9 mouse cellular contexts compared by ENCODE assay signal in the genomic region with DNA sequence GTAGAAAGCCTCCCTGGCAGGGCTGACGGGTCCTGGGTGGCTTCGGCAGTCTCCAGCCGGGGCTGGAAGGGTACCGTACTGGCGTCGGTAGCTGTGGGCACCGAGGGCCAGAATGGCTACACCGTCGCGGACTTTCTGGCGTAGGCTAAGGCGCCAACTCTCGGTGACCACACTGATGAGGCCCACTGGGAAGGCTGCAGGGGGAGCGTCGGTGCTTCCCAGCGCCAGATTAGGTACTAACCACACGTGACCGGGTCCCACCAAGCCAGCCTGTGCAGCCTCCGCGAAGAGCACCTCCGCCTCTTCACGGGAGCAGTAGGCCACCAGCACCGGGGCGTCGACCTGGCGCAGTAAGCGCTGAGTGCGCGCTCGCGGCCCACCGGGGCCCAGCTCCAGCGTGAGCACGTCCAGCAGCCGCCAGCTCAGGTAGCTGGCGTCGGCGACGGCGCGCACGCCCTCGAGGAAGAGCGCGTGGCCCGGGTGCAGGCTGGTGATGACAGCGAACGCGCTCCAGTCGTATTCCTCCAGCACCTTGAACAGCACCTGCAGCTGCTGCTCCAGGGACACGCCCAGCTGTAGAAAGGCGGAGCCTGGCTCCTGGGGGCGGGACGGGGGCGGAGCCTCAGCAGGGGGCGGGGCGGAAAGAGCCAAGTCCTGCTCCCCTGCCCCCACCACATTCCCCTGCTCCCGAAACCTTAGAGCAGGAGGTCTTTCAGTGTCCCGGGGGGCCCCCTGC. TPM values are rescaled to one million over a fixed set of nuclear protein-coding genes. Genes with fewer than 3 reads are reported as not detected.
DNase-seq lines count a peak whose midpoint lies in the region; ATAC-seq and TF ChIP-seq lines count a peak whose summit lies in the region.
"Had no signal": no experiment of that assay in that cellular context is flagged by ENCODE, and none has a peak within 500 bp of the region (broad histone marks: within the 10 kb centered on the region; RNA-seq: fewer than 3 reads in every experiment).

No protein-coding gene starts in this region.

- no peak for TF ChIP-seq EP300 in heart, adult 2 months (IDR thresholded peaks at IDR 0.05; ENCODE audit: insufficient read depth, low read depth, low read length)

- ATAC-seq in embryonic facial prominence, embryonic 11.5 days (replicated peaks; ENCODE audit: insufficient number of reproducible peaks, low FRiP score, low TSS enrichment, low read depth): no peak
- peak; percentile 69 for ATAC-seq in intestine, postnatal 0 days
- ATAC-seq in midbrain, embryonic 11.5 days (ENCODE audit: low FRiP score): no peak

- peaks cover 100% of the 10 kb centered on the region for H3K27me3 ChIP-seq in heart, embryonic 10.5 days (ENCODE audit: insufficient read depth, poor library complexity, severe bottlenecking)
- peaks cover 5% of the 10 kb centered on the region for H3K27me3 ChIP-seq in heart, adult 2 months (ENCODE audit: control insufficient read depth, insufficient read depth, low read length)
- H3K27me3 ChIP-seq in embryonic facial prominence, embryonic 11.5 days (ENCODE audit: control insufficient read depth, insufficient read depth, low read length): peaks cover 32% of the 10 kb centered on the region
- peaks cover 47% of the 10 kb centered on the region for H3K27me3 ChIP-seq in intestine, postnatal 0 days (replicated peaks; ENCODE audit: control insufficient read depth, insufficient read depth, low read length)
- peaks cover 45% of the 10 kb centered on the region for H3K27me3 ChIP-seq in midbrain, embryonic 11.5 days (ENCODE audit: control insufficient read depth, insufficient read depth, low read length)

- peaks cover 18% of the 10 kb centered on the region for H3K4me1 ChIP-seq in heart, embryonic 10.5 days
- H3K4me1 ChIP-seq in heart, adult 2 months (ENCODE audit: control insufficient read depth, insufficient read depth, low read length): no peaks in the 10 kb centered on the region
- H3K4me1 ChIP-seq in embryonic facial prominence, embryonic 11.5 days (ENCODE audit: control insufficient read depth, insufficient read depth, low read length): no peaks in the 10 kb centered on the region
- no peaks in the 10 kb centered on the region for H3K4me1 ChIP-seq in intestine, postnatal 0 days (replicated peaks; ENCODE audit: control insufficient read depth, insufficient read depth, low read length)
- peaks cover 6% of the 10 kb centered on the region for H3K4me1 ChIP-seq in midbrain, embryonic 11.5 days (ENCODE audit: control insufficient read depth, insufficient read depth, low read length)

- TF ChIP-seq CTCF in heart, adult 2 months (IDR thresholded peaks at IDR 0.05): no peak
- no peak for TF ChIP-seq CTCF in intestine, postnatal 0 days (IDR thresholded peaks at IDR 0.05; ENCODE audit: low read depth)
- TF ChIP-seq CTCF in layer of hippocampus, adult 2 months (conservative IDR thresholded peaks at IDR 0.05): no peak

- TF ChIP-seq POLR2A in heart, adult 2 months (IDR thresholded peaks at IDR 0.05; ENCODE audit: insufficient read depth, low read depth, low read length): no peak

- no peaks in the 10 kb centered on the region for H3K36me3 ChIP-seq in heart, embryonic 10.5 days
- no peaks in the 10 kb centered on the region for H3K36me3 ChIP-seq in heart, adult 2 months (ENCODE audit: control insufficient read depth, insufficient read depth, low read length)
- no peaks in the 10 kb centered on the region for H3K36me3 ChIP-seq in embryonic facial prominence, embryonic 11.5 days (replicated peaks; ENCODE audit: control insufficient read depth, insufficient read depth, low read depth, low read length)
- no peaks in the 10 kb centered on the region for H3K36me3 ChIP-seq in intestine, postnatal 0 days (ENCODE audit: control insufficient read depth, insufficient read depth)
- H3K36me3 ChIP-seq in midbrain, embryonic 11.5 days (ENCODE audit: control insufficient read depth, insufficient read depth, low read length): no peaks in the 10 kb centered on the region

- no peak overlapping the region for H3K9ac ChIP-seq in heart, adult 2 months (ENCODE audit: low read depth, low read length)
- H3K9ac ChIP-seq in embryonic facial prominence, embryonic 11.5 days (replicated peaks; ENCODE audit: low read length): no peak overlapping the region
- H3K9ac ChIP-seq in intestine, postnatal 0 days (ENCODE audit: low read depth, low read length): no peak overlapping the region
- no peak overlapping the region for H3K9ac ChIP-seq in midbrain, embryonic 11.5 days (ENCODE audit: low read length)

- no peaks in the 10 kb centered on the region for H3K9me3 ChIP-seq in heart, embryonic 10.5 days
- H3K9me3 ChIP-seq in embryonic facial prominence, embryonic 11.5 days (replicated peaks; ENCODE audit: control insufficient read depth, low read length): no peaks in the 10 kb centered on the region
- no peaks in the 10 kb centered on the region for H3K9me3 ChIP-seq in intestine, postnatal 0 days (ENCODE audit: control insufficient read depth)
- no peaks in the 10 kb centered on the region for H3K9me3 ChIP-seq in midbrain, embryonic 11.5 days (ENCODE audit: control insufficient read depth, low read length)

- intact Hi-C loops in heart, adult 2 months (cut with DNase I): no loop called here

- H3K4me2 ChIP-seq in embryonic facial prominence, embryonic 11.5 days (ENCODE audit: low read depth, low read length): peak overlapping the region; percentile 19
- H3K4me2 ChIP-seq in intestine, postnatal 0 days (replicated peaks; ENCODE audit: low read depth): 0 out of 2 replicates have a peak overlapping the region, but pooled peaks have one; percentile 2
- H3K4me2 ChIP-seq in midbrain, embryonic 11.5 days: peak overlapping the region; percentile 25

- H3K79me2 ChIP-seq in heart, adult 2 months (replicated peaks; ENCODE audit: control insufficient read depth, insufficient read depth, low read length): no peaks in the 10 kb centered on the region

- no peak for DNase-seq in heart, embryonic 10.5 days (ENCODE audit: low spot score)
- DNase-seq in heart, adult 2 months: no peak
- peak; percentile 57 for DNase-seq in embryonic facial prominence, embryonic 11.5 days (ENCODE audit: low spot score)
- no peak for DNase-seq in midbrain, embryonic 11.5 days (ENCODE audit: low spot score, missing footprints)
- DNase-seq in layer of hippocampus, adult 2 months (ENCODE audit: low spot score in 2 of 2): no peak
- no peak for DNase-seq in frontal cortex, postnatal 36 days (ENCODE audit: low spot score in 2 of 2)
- no peak for DNase-seq in left cerebral cortex, adult 8-10 months (ENCODE audit: low spot score in 2 of 2)

- peak overlapping the region; percentile 42 for H3K4me3 ChIP-seq in heart, embryonic 10.5 days
- no peak overlapping the region for H3K4me3 ChIP-seq in heart, adult 2 months
- 0 out of 2 replicates have a peak overlapping the region, but pooled peaks have one; percentile 8 for H3K4me3 ChIP-seq in embryonic facial prominence, embryonic 11.5 days (ENCODE audit: low read depth, low read length)
- no peak overlapping the region for H3K4me3 ChIP-seq in intestine, postnatal 0 days (ENCODE audit: low read depth, low read length)
- H3K4me3 ChIP-seq in midbrain, embryonic 11.5 days (ENCODE audit: low read depth, low read length): no peak overlapping the region
- no peak overlapping the region for H3K4me3 ChIP-seq in layer of hippocampus, adult 2 months

- H3K27ac ChIP-seq in heart, embryonic 10.5 days: no peak overlapping the region
- H3K27ac ChIP-seq in heart, adult 2 months: no peak overlapping the region
- no peak overlapping the region for H3K27ac ChIP-seq in embryonic facial prominence, embryonic 11.5 days (replicated peaks; ENCODE audit: low read depth, low read length)
- no peak overlapping the region for H3K27ac ChIP-seq in intestine, postnatal 0 days (ENCODE audit: low read depth, low read length)
- no peak overlapping the region for H3K27ac ChIP-seq in midbrain, embryonic 11.5 days (ENCODE audit: low read depth, low read length)
- H3K27ac ChIP-seq in layer of hippocampus, adult 2 months: no peak overlapping the region

- 14% methylated on average over 59 of the region's 59 CpGs for WGBS in heart, embryonic 10.5 days
- WGBS in heart, adult 2 months: 17% methylated on average over 59 of the region's 59 CpGs
- 13% methylated on average over 59 of the region's 59 CpGs for WGBS in embryonic facial prominence, embryonic 11.5 days
- WGBS in intestine, postnatal 0 days: 18% methylated on average over 55 of the region's 59 CpGs
- 17% methylated on average over 59 of the region's 59 CpGs for WGBS in midbrain, embryonic 11.5 days

RNA-seq across cellular contexts. Expression of a gene that starts 9.1 kb away (rescaled TPM):
- polyA plus RNA-seq in heart, embryonic 10.5 days (2016; fragmentation: Nextera tagmentation; extraction: Ambion mirVana): 0.23 and 0.65 TPM in 2 replicates
- total RNA-seq in heart, adult 2 months (2021): under 1 TPM; 0.25 to 0.26 TPM
- 1.6 and 2.0 TPM in 2 replicates for polyA plus RNA-seq in heart, adult 2 months (2012; rRNA removed)
- polyA plus RNA-seq in embryonic facial prominence, embryonic 11.5 days (2014; fragmentation: Nextera tagmentation; extraction: Ambion mirVana): 0.04 and 0.06 TPM in 2 replicates
- polyA plus RNA-seq in intestine, postnatal 0 days (2015; fragmentation: Nextera tagmentation; extraction: Ambion mirVana): not detected in 2 replicates
- polyA plus RNA-seq in midbrain, embryonic 11.5 days (2014; fragmentation: Nextera tagmentation; extraction: Ambion mirVana): 0.04 and 0.18 TPM in 2 replicates
- 10 to 100 TPM; 47.4 to 47.5 TPM for total RNA-seq in layer of hippocampus, adult 2 months (2021)
- total RNA-seq in left cerebral cortex, adult 8-10 months (2022): 10 to 100 TPM; 32.4 to 37.5 (median 36.3) TPM

RNA-seq across cellular contexts. Expression of a gene that starts 18.9 kb away (rescaled TPM):
- polyA plus RNA-seq in heart, embryonic 10.5 days (2016; fragmentation: Nextera tagmentation; extraction: Ambion mirVana): 14.3 and 16.5 TPM in 2 replicates
- total RNA-seq in heart, adult 2 months (2021): 1 to 10 TPM; 7.1 to 8.8 TPM
- polyA plus RNA-seq in heart, adult 2 months (2012; rRNA removed): 8.4 and 8.7 TPM in 2 replicates
- polyA plus RNA-seq in embryonic facial prominence, embryonic 11.5 days (2014; fragmentation: Nextera tagmentation; extraction: Ambion mirVana): 12.4 and 12.5 TPM in 2 replicates
- polyA plus RNA-seq in intestine, postnatal 0 days (2015; fragmentation: Nextera tagmentation; extraction: Ambion mirVana): 8.0 and 8.2 TPM in 2 replicates
- polyA plus RNA-seq in midbrain, embryonic 11.5 days (2014; fragmentation: Nextera tagmentation; extraction: Ambion mirVana): 11.2 and 12.7 TPM in 2 replicates
- 10 to 100 TPM; 22.4 to 22.5 TPM for total RNA-seq in layer of hippocampus, adult 2 months (2021)
- 10 to 100 TPM; 15.1 to 20.1 (median 17.5) TPM for total RNA-seq in left cerebral cortex, adult 8-10 months (2022)

RNA-seq across cellular contexts. Expression of a gene that starts 39.5 kb away (rescaled TPM):
- polyA plus RNA-seq in heart, embryonic 10.5 days (2016; fragmentation: Nextera tagmentation; extraction: Ambion mirVana): 0.64 and 1.3 TPM in 2 replicates
- 1 to 10 TPM; 1.6 to 1.8 TPM for total RNA-seq in heart, adult 2 months (2021)
- polyA plus RNA-seq in heart, adult 2 months (2012; rRNA removed): 1.9 and 2.0 TPM in 2 replicates
- 0.14 and 0.28 TPM in 2 replicates for polyA plus RNA-seq in embryonic facial prominence, embryonic 11.5 days (2014; fragmentation: Nextera tagmentation; extraction: Ambion mirVana)
- 0.26 and 0.55 TPM in 2 replicates for polyA plus RNA-seq in intestine, postnatal 0 days (2015; fragmentation: Nextera tagmentation; extraction: Ambion mirVana)
- polyA plus RNA-seq in midbrain, embryonic 11.5 days (2014; fragmentation: Nextera tagmentation; extraction: Ambion mirVana): 0.23 and 0.28 TPM in 2 replicates
- 10 to 100 TPM; 13.2 to 15.1 TPM for total RNA-seq in layer of hippocampus, adult 2 months (2021)
- 10 to 100 TPM; 18.4 to 21.9 (median 20.2) TPM for total RNA-seq in left cerebral cortex, adult 8-10 months (2022)

RNA-seq across cellular contexts. Expression of a gene that starts 49.0 kb away (rescaled TPM):
- not detected in 2 replicates for polyA plus RNA-seq in heart, embryonic 10.5 days (2016; fragmentation: Nextera tagmentation; extraction: Ambion mirVana)
- not detected for total RNA-seq in heart, adult 2 months (2021)
- polyA plus RNA-seq in heart, adult 2 months (2012; rRNA removed): not detected in 2 replicates
- polyA plus RNA-seq in embryonic facial prominence, embryonic 11.5 days (2014; fragmentation: Nextera tagmentation; extraction: Ambion mirVana): not detected in 2 replicates
- 0.05 TPM in 1 of 2 replicates, not detected in the other for polyA plus RNA-seq in intestine, postnatal 0 days (2015; fragmentation: Nextera tagmentation; extraction: Ambion mirVana)
- not detected in 2 replicates for polyA plus RNA-seq in midbrain, embryonic 11.5 days (2014; fragmentation: Nextera tagmentation; extraction: Ambion mirVana)
- total RNA-seq in layer of hippocampus, adult 2 months (2021): under 1 TPM; 0.51 to 0.59 TPM
- 1 to 10 TPM in 3 of 4 experiments, under 1 TPM in 1; 0.91 to 3.2 (median 1.5) TPM for total RNA-seq in left cerebral cortex, adult 8-10 months (2022)
- total RNA-seq: neutrophil, adult 5-6 weeks had no signal

Comparison
In these comparisons a context has a peak if more than half of its experiments do, and no peak if none do; other contexts are left out.
1. H3K4me3 ChIP-seq: peak in heart, embryonic 10.5 days (single experiment) and embryonic facial prominence, embryonic 11.5 days (single experiment); none in heart, adult 2 months (single experiment), intestine, postnatal 0 days (single experiment), midbrain, embryonic 11.5 days (single experiment) and layer of hippocampus, adult 2 months (single experiment).
2. Peak in every context shown above with its lines, with median percentiles within 50 percentile points of each other: H3K4me2 ChIP-seq.